Mouse (Mus musculus) T-cell, adult 66 days (primary cell): ENCODE data around the gene Amdhd1. TPM values are rescaled to one million over a fixed set of nuclear protein-coding genes. Genes with fewer than 3 reads are reported as not detected.

Experiments used
- total RNA-seq, 2 experiments: library from RNA; stranded (reverse); gene quantifications; 3 replicates in 1 of 2; 4 replicates in 1 of 2; pipeline ENCODE4 v1.2.4; 2023

Gene Amdhd1
- not detected for total RNA-seq

DNA sequence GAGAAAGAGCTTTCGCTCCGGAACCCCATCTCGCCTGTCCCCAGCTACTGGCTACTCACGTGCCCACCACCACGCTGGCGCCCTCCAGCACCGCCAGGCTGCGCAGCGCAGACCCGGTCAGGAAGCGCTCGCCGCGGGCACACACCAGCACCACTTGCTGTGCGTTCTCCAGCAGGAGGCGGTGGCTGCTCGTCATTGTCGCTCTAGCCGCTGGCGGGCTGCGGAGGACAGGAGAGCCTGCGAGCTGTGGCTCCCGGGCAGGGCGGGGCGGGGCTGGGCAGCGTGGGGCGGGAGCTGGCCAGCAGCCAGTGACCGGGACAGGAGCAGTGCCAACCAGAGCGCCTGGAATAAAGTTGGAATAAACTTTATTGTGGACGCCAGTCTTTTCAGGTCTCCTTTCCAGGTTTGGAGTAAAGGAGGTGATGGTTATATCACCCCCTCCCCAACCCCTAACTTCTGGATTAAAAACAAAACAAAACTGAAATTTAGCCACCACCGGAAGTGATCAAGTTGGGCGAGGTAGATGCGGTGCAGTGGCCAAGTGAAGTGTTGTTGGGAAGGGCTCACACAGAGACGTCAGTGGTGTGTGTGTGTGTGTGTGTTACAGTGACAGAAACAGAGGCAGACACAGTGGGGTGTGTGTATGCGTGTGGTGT, at the start of gene Amdhd1:
Gene Amdhd1, minus strand, starts transcription at position 259 of the 656 bp plus-strand sequence.

DNA sequence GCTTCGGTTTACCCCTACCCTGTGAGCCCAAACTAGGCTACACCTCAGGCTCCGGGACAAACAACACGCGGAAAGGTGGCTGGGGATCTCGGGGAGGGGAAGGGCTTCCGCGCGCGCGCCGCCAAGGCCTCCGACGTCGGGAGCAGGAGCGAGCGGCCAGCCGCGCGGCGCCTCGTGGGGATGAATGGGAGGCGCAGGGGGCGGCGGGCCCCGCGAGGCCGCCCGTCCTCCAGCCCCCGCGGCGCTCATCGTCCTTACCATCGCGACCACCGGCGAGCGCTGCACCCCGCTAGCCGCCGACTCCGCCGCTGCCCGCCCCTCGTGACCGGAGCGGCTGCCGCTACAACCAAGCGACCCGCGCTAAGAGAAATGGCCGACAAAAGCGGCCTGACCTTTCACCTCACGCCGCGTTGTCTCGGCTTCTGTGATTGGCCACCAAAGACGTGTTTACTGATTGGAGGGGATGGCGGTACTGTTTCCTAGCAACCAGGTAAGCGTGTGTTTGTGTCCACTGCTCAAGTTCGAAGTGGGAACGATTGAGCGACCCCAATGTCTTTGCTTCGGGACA, 49.5 kb upstream of the Amdhd1 start, which contains the start of gene Snrpf:
Gene Snrpf, minus strand, starts transcription at position 426 of the 568 bp plus-strand sequence.

DNA sequence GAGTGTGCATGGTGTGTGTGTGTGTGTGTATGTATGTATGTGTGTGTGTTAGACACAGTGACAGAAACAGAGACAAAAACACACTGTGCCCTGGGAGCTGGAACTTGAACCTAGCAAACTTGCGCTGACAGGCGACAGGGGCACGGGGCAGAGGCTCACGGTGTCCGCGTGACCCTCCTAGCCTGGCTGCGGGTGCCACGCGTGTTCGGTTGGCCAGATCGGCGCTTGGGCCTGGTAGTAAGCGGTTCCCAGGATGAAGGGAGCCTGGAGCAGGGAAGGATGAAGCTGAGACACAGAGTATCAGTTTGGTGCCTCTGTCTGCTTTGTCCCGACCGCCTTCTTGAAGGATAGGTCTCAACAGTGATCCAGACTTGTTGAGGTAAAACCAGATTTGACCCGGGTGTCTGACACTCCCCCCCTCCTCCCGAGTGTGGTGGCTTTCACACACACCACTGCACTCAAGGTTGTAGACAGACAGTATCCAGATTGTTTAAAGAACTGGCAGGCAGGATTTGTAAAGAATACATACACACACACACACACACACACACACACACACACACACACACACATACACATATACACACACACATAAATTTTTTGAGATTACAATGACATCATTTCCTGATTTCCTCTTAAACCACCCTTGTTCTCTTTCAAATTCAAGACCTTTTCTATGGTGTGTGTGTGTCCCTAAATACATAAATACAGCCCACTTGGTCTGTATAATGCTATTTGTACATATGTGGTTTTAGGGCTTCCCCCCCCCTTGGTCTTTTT, 788 bp upstream of the Amdhd1 start, which contains the start of gene Ccdc38:
Gene Ccdc38, plus strand, starts transcription at position 202 of the 780 bp plus-strand sequence.

DNA sequence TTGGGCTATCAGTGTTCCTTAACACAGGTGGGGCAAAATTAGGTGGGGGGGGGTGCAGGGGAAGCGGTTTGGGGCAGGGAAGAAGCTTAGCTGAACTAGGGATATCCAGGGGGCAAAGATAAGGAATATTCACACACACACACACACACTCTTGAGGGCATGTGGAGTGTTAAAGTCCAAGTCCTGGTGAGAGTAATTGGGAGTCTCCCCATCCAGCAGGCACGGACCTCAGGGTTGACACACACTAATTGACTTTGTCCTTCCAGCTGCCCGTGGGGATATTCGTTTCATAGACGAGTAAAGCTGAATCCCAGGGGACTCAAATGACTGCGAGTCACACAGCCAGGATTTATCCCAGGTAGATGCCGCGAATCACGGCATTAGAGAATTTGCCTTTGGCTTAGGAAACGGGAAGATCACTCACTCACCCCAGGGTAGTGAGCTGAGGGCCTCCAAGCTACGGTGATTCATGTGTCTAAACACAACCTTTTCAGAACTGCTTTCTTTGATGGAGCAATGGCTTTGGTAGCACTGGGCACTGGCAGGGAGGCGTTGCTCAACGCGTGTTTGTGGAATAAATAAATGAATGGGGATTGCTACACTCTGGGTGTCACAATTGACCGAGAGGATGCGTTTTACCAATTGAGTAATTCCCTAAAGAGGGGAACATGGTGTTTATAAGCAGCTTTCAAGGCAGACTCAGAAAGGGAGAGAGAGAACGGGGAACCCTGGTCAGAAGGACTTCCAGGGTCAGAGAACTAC, 51.6 kb downstream of the Amdhd1 start, which contains the start of gene Hal:
Gene Hal, plus strand, starts transcription at position 703 of the 762 bp plus-strand sequence.

Other genes starting within 250 kb of the Amdhd1 start
- gene Elk3, start 228.9 kb downstream of the Amdhd1 start, total RNA-seq: 10 to 100 TPM; 59.8 to 60.2 TPM
- gene Lta4h, start 86.6 kb downstream of the Amdhd1 start, total RNA-seq: 100 to 1,000 TPM; 115 to 120 TPM
- gene Hal, start 51.3 kb downstream of the Amdhd1 start, total RNA-seq: 1 to 10 TPM; 1.3 to 2.2 TPM
- 1 to 10 TPM in 1 of 2 experiments, under 1 TPM in 1; 0.23 to 2.9 TPM for gene Ccdc38, start 599 bp upstream of the Amdhd1 start, total RNA-seq
- gene Snrpf, start 49.7 kb upstream of the Amdhd1 start, total RNA-seq: 10 to 100 TPM; 19.5 to 20.2 TPM
- gene Ntn4, start 100.6 kb upstream of the Amdhd1 start, total RNA-seq: under 1 TPM; 0.44 to 0.70 TPM